Mouse (Mus musculus) midbrain, embryonic 11.5 days (tissue): ENCODE data around the gene Cd5. TPM values are rescaled to one million over a fixed set of nuclear protein-coding genes. Genes with fewer than 3 reads are reported as not detected.
A peak's percentile ranks its signal among the peaks of the same experiment; 100 is the strongest.

Experiments
- ATAC-seq: fragments of 200-750 bp; cut with Nextera tagmentation; 2 replicates; pipeline ENCODE4 v1.8.0; 2017; ENCODE audit warnings: moderate TSS enrichment, moderate library complexity; ENCODE audit not compliant: low FRiP score
- DNase-seq: peaks from one replicate; pipeline ENCODE4 v3.0.0; 2015; ENCODE audit warnings: low spot score; ENCODE audit errors: missing footprints
- H3K27ac ChIP-seq: fragments of 300-500 bp; sonication (generic); 2 replicates; pipeline ENCODE4 v1.5.1; 2014; ENCODE audit warnings: low read depth, low read length
- H3K27me3 ChIP-seq: fragments of 300-500 bp; sonication (generic); 2 replicates; pipeline ENCODE4 v1.6.1; 2014; ENCODE audit warnings: mild to moderate bottlenecking, low read length, moderate library complexity, mixed read lengths; ENCODE audit not compliant: control insufficient read depth, insufficient read depth
- H3K36me3 ChIP-seq: fragments of 300-500 bp; sonication (generic); 2 replicates; pipeline ENCODE4 v1.6.1; 2014; ENCODE audit warnings: mild to moderate bottlenecking, low read length, moderate library complexity, mixed read lengths; ENCODE audit not compliant: control insufficient read depth, insufficient read depth
- H3K4me1 ChIP-seq: fragments of 300-500 bp; sonication (generic); 2 replicates; pipeline ENCODE4 v1.6.1; 2014; ENCODE audit warnings: low read length; ENCODE audit not compliant: control insufficient read depth, insufficient read depth
- H3K4me2 ChIP-seq: fragments of 300-500 bp; sonication (generic); 2 replicates; pipeline ENCODE4 v1.6.1; 2014; ENCODE audit warnings: mild to moderate bottlenecking, moderate library complexity
- H3K4me3 ChIP-seq: fragments of 300-500 bp; sonication (generic); 2 replicates; pipeline ENCODE4 v1.5.1; 2014; ENCODE audit warnings: low read depth, low read length
- H3K9ac ChIP-seq: fragments of 300-500 bp; sonication (generic); 2 replicates; pipeline ENCODE4 v1.6.1; 2014; ENCODE audit warnings: low read length
- H3K9me3 ChIP-seq: fragments of 300-500 bp; sonication (generic); 2 replicates; pipeline ENCODE4 v1.6.1; 2016; ENCODE audit warnings: low read length; ENCODE audit not compliant: control insufficient read depth
- WGBS: fragments of 180-500 bp; shearing (Covaris S2); extraction: QIAGEN DNeasy Blood & Tissue Kit; methylation state at CpG from one replicate; pipeline ENCODE4 v1.1.7; 2014; 5-methylcytosine and 5-hydroxymethylcytosine counted together
- polyA plus RNA-seq: library from polyadenylated mRNA; unstranded; fragments of >200 nt; fragmentation: Nextera tagmentation; extraction: Ambion mirVana; gene quantifications from 2 replicates; pipeline ENCODE4 v1.2.1, GENCODE M21; 2014

Gene Cd5
- polyA plus RNA-seq = 0.08 and 0.22 TPM in 2 replicates

GRCm38 (mm10) chr19:10738811-10739210 lies at the start of gene Cd5:
Gene Cd5 (minus strand): TSS chr19:10739002.
- no peaks in the 10 kb centered on the region for H3K9me3 ChIP-seq
- DNase-seq (peak; percentile 14), ATAC-seq (no peak)
- no peak within 1 kb of the TSS for H3K4me3 ChIP-seq
- no peak within 1 kb of the TSS for H3K9ac ChIP-seq
- 84% methylated on average over 4 of the region's 4 CpGs for WGBS
- no peaks in the 10 kb centered on the region for H3K27me3 ChIP-seq
- no peaks in the 10 kb centered on the region for H3K4me1 ChIP-seq
- H3K4me2 ChIP-seq = no peak within 1 kb of the TSS
- no peak within 1 kb of the TSS for H3K27ac ChIP-seq
- no peaks in the 10 kb centered on the region for H3K36me3 ChIP-seq

- WGBS = 75% methylated on average over 9 of the region's 9 CpGs
- DNase-seq (no peak), ATAC-seq (no peak)
- H3K4me1 ChIP-seq = no peaks in the 10 kb centered on the region; the same call in 1 of the 2 replicates
- H3K9me3 ChIP-seq = no peaks in the 10 kb centered on the region
- H3K27me3 ChIP-seq = no peaks in the 10 kb centered on the region
- H3K4me3 ChIP-seq = no peak overlapping the region
- no peaks in the 10 kb centered on the region for H3K36me3 ChIP-seq
- H3K9ac ChIP-seq = no peak overlapping the region
- H3K27ac ChIP-seq = no peak overlapping the region
- H3K4me2 ChIP-seq = no peak overlapping the region
Observed at GRCm38 (mm10) chr19:10788242-10788641, 49.4 kb upstream of the Cd5 start.

GRCm38 (mm10) chr19:10787406-10787805 lies 48.6 kb upstream of the Cd5 start:
- Histone ChIP-seq H3K4me3 (no peak overlapping the region), H3K9ac (no peak overlapping the region), H3K36me3 (no peaks in the 10 kb centered on the region), H3K27me3 (no peaks in the 10 kb centered on the region), H3K4me1 (no peaks in the 10 kb centered on the region; the same call in 1 of the 2 replicates), H3K9me3 (no peaks in the 10 kb centered on the region), H3K27ac (no peak overlapping the region), H3K4me2 (no peak overlapping the region)
- no peak for DNase-seq
- no peak for ATAC-seq
- WGBS = 84% methylated on average over 4 of the region's 4 CpGs

GRCm38 (mm10) chr19:10786753-10787152 lies 48.0 kb upstream of the Cd5 start:
- Histone ChIP-seq H3K27me3 (no peaks in the 10 kb centered on the region), H3K36me3 (no peaks in the 10 kb centered on the region), H3K4me1 (no peaks in the 10 kb centered on the region; the same call in 1 of the 2 replicates), H3K4me3 (no peak overlapping the region), H3K9ac (no peak overlapping the region), H3K9me3 (no peaks in the 10 kb centered on the region), H3K27ac (no peak overlapping the region), H3K4me2 (no peak overlapping the region)
- no peak for ATAC-seq
- no peak for DNase-seq
- 94% methylated on average over 6 of the region's 6 CpGs for WGBS

- 79% methylated on average over 10 of the region's 10 CpGs for WGBS
Observed at GRCm38 (mm10) chr19:10784796-10785459, 46.1 kb upstream of the Cd5 start.

GRCm38 (mm10) chr19:10784061-10784460 lies 45.3 kb upstream of the Cd5 start:
- no peak overlapping the region for H3K9ac ChIP-seq
- H3K36me3 ChIP-seq = no peaks in the 10 kb centered on the region
- no peaks in the 10 kb centered on the region for H3K4me1 ChIP-seq
- no peak overlapping the region for H3K4me2 ChIP-seq
- 26% methylated on average over 3 of the region's 3 CpGs for WGBS
- H3K9me3 ChIP-seq = no peaks in the 10 kb centered on the region
- ATAC-seq (no peak), DNase-seq (peak; percentile 76)
- H3K27me3 ChIP-seq = no peaks in the 10 kb centered on the region
- no peak overlapping the region for H3K27ac ChIP-seq
- H3K4me3 ChIP-seq = no peak overlapping the region

More at GRCm38 (mm10) chr19:10784796-10785459, 46.1 kb upstream of the Cd5 start:
- Histone ChIP-seq H3K4me1 (no peaks in the 10 kb centered on the region; the same call in 1 of the 2 replicates), H3K4me2 (no peak overlapping the region), H3K4me3 (no peak overlapping the region), H3K36me3 (no peaks in the 10 kb centered on the region), H3K27me3 (no peaks in the 10 kb centered on the region), H3K9me3 (no peaks in the 10 kb centered on the region), H3K9ac (no peak overlapping the region), H3K27ac (no peak overlapping the region)
- ATAC-seq (no peak), DNase-seq (peak; percentile 62)

GRCm38 (mm10) chr19:10783168-10783567 lies 44.4 kb upstream of the Cd5 start:
- WGBS = 93% methylated on average over 4 of the region's 4 CpGs
- Histone ChIP-seq H3K4me2 (no peak overlapping the region), H3K36me3 (no peaks in the 10 kb centered on the region), H3K27me3 (no peaks in the 10 kb centered on the region), H3K9ac (no peak overlapping the region), H3K4me1 (no peaks in the 10 kb centered on the region), H3K4me3 (no peak overlapping the region), H3K9me3 (no peaks in the 10 kb centered on the region), H3K27ac (no peak overlapping the region)
- no peak for ATAC-seq
- DNase-seq = no peak

GRCm38 (mm10) chr19:10781641-10782040 lies 42.8 kb upstream of the Cd5 start:
- Histone ChIP-seq H3K4me1 (no peaks in the 10 kb centered on the region), H3K27me3 (no peaks in the 10 kb centered on the region), H3K9ac (no peak overlapping the region), H3K9me3 (no peaks in the 10 kb centered on the region), H3K4me3 (no peak overlapping the region), H3K27ac (no peak overlapping the region), H3K36me3 (no peaks in the 10 kb centered on the region), H3K4me2 (no peak overlapping the region)
- DNase-seq = peak; percentile 72
- no peak for ATAC-seq
- WGBS = 81% methylated on average over 4 of the region's 4 CpGs

- H3K4me3 ChIP-seq = no peak overlapping the region
- H3K36me3 ChIP-seq = no peaks in the 10 kb centered on the region
- no peak overlapping the region for H3K27ac ChIP-seq
- no peaks in the 10 kb centered on the region for H3K4me1 ChIP-seq
- DNase-seq (peak; percentile 4), ATAC-seq (no peak)
- WGBS = 91% methylated on average over 4 of the region's 4 CpGs
- H3K27me3 ChIP-seq = no peaks in the 10 kb centered on the region
- H3K4me2 ChIP-seq = no peak overlapping the region
- H3K9ac ChIP-seq = no peak overlapping the region
- H3K9me3 ChIP-seq = no peaks in the 10 kb centered on the region
Observed at GRCm38 (mm10) chr19:10776906-10777305, 38.1 kb upstream of the Cd5 start.
